Mouse (Mus musculus) stomach, embryonic 14.5 days (tissue): ENCODE results near the gene Acrbp. TPM values are rescaled to one million over a fixed set of nuclear protein-coding genes. Genes with fewer than 3 reads are reported as not detected.
A peak's percentile ranks its signal among the peaks of the same experiment; 100 is the strongest.

Experiments used
- ATAC-seq: fragments of 200-750 bp; cut with Nextera tagmentation; 2 replicates; pipeline ENCODE4 v1.8.0; 2017; ENCODE audit warnings: low read depth, moderate TSS enrichment; ENCODE audit not compliant: insufficient number of reproducible peaks, insufficient read depth, low FRiP score
- H3K27ac ChIP-seq: fragments of 300-500 bp; sonication (generic); 2 replicates; pipeline ENCODE4 v1.5.1; 2014; ENCODE audit warnings: mild to moderate bottlenecking, low read length, moderate library complexity, mixed read lengths
- H3K27me3 ChIP-seq: fragments of 300-500 bp; sonication (generic); 2 replicates; pipeline ENCODE4 v1.6.1; 2014; ENCODE audit warnings: low read length, control low read depth, mixed read lengths; ENCODE audit not compliant: control insufficient read depth, insufficient read depth
- H3K36me3 ChIP-seq: fragments of 300-500 bp; sonication (generic); 2 replicates; pipeline ENCODE4 v1.6.1; 2014; ENCODE audit warnings: mild to moderate bottlenecking, control low read depth, low read length, moderate library complexity, mixed read lengths; ENCODE audit not compliant: control insufficient read depth, insufficient read depth
- H3K4me1 ChIP-seq: fragments of 300-500 bp; sonication (generic); 2 replicates; pipeline ENCODE4 v1.6.1; 2014; ENCODE audit warnings: low read length, control low read depth, mixed read lengths; ENCODE audit not compliant: control insufficient read depth, insufficient read depth
- H3K4me2 ChIP-seq: fragments of 300-500 bp; sonication (generic); replicated peaks from 2 replicates; pipeline ENCODE4 v1.6.1; 2014; ENCODE audit warnings: low read depth, low read length, control low read depth
- H3K4me3 ChIP-seq: fragments of 300-500 bp; sonication (generic); 2 replicates; pipeline ENCODE4 v1.5.1; 2014; ENCODE audit warnings: low read depth, low read length, control low read depth
- H3K9ac ChIP-seq: fragments of 300-500 bp; sonication (generic); replicated peaks from 2 replicates; pipeline ENCODE4 v1.6.1; 2014; ENCODE audit warnings: low read depth, mild to moderate bottlenecking, control low read depth, low read length, moderate library complexity, mixed read lengths
- H3K9me3 ChIP-seq: fragments of 300-500 bp; sonication (generic); 2 replicates; pipeline ENCODE4 v1.6.1; 2016; ENCODE audit warnings: low read depth, low read length, control low read depth; ENCODE audit not compliant: control insufficient read depth
- WGBS: fragments of 180-500 bp; shearing (Covaris S2); extraction: QIAGEN DNeasy Blood & Tissue Kit; methylation state at CpG from one replicate; pipeline ENCODE4 v1.1.7; 2014; 5-methylcytosine and 5-hydroxymethylcytosine counted together
- polyA plus RNA-seq: library from polyadenylated mRNA; unstranded; fragments of >200 nt; fragmentation: Nextera tagmentation; extraction: Ambion mirVana; gene quantifications from 2 replicates; pipeline ENCODE4 v1.2.1, GENCODE M21; 2014

Gene Acrbp
- 15.8 and 18.6 TPM in 2 replicates for polyA plus RNA-seq

- WGBS, result 30% methylated on average over 20 of the region's 20 CpGs
- no peak within 1 kb of the TSS for H3K27ac ChIP-seq
- H3K9ac ChIP-seq, result no peak within 1 kb of the TSS
- H3K27me3 ChIP-seq, result no peaks in the 10 kb centered on the region
- no peak within 1 kb of the TSS for H3K4me3 ChIP-seq
- no peaks in the 10 kb centered on the region for H3K4me1 ChIP-seq
- peaks cover 65% of the 10 kb centered on the region for H3K36me3 ChIP-seq
- no peak within 1 kb of the TSS for H3K4me2 ChIP-seq
- ATAC-seq, result 0 out of 2 replicates have a peak, but pooled peaks have one; percentile 17
- no peaks in the 10 kb centered on the region for H3K9me3 ChIP-seq
Measured at GRCm38 (mm10) chr6:125049678-125050077, at the start of gene Acrbp. Gene Acrbp (plus strand): TSS chr6:125049689.

- Histone ChIP-seq H3K36me3 (no peaks in the 10 kb centered on the region), H3K27me3 (peaks cover 12% of the 10 kb centered on the region), H3K9me3 (no peaks in the 10 kb centered on the region), H3K4me3 (no peak overlapping the region), H3K4me1 (0 out of 2 replicates have a peak, but pooled peaks cover 4% of the 10 kb centered on the region), H3K9ac (no peak overlapping the region), H3K27ac (no peak overlapping the region), H3K4me2 (no peak overlapping the region)
- no peak for ATAC-seq
- 24% methylated on average over 3 of the region's 3 CpGs for WGBS
Measured at GRCm38 (mm10) chr6:125003706-125004105, 45.8 kb upstream of the Acrbp start.

GRCm38 (mm10) chr6:125005086-125005485, 44.4 kb upstream of the Acrbp start:
- H3K36me3 ChIP-seq, result no peaks in the 10 kb centered on the region
- H3K9ac ChIP-seq, result no peak overlapping the region
- peaks cover 4% of the 10 kb centered on the region; the same call in 1 of the 2 replicates for H3K4me1 ChIP-seq
- 31% methylated on average over 3 of the region's 3 CpGs for WGBS
- no peak overlapping the region for H3K4me3 ChIP-seq
- no peaks in the 10 kb centered on the region for H3K27me3 ChIP-seq
- no peaks in the 10 kb centered on the region for H3K9me3 ChIP-seq
- ATAC-seq, result no peak
- H3K4me2 ChIP-seq, result no peak overlapping the region
- no peak overlapping the region for H3K27ac ChIP-seq

GRCm38 (mm10) chr6:125008060-125008459, 41.4 kb upstream of the Acrbp start:
- H3K4me1 ChIP-seq, result peaks cover 13% of the 10 kb centered on the region; the same call in 1 of the 2 replicates
- peak overlapping the region; percentile 70 for H3K4me3 ChIP-seq
- no peaks in the 10 kb centered on the region for H3K27me3 ChIP-seq
- H3K9me3 ChIP-seq, result no peaks in the 10 kb centered on the region
- 41% methylated on average over 13 of the region's 13 CpGs for WGBS
- H3K9ac ChIP-seq, result peak overlapping the region; percentile 61
- H3K27ac ChIP-seq, result peak overlapping the region; percentile 75; the same call in 1 of the 2 replicates
- peaks cover 17% of the 10 kb centered on the region; the same call in 1 of the 2 replicates for H3K36me3 ChIP-seq
- peak overlapping the region; percentile 67 for H3K4me2 ChIP-seq
- ATAC-seq, result no peak; the same call in 1 of the 2 replicates

DNA sequence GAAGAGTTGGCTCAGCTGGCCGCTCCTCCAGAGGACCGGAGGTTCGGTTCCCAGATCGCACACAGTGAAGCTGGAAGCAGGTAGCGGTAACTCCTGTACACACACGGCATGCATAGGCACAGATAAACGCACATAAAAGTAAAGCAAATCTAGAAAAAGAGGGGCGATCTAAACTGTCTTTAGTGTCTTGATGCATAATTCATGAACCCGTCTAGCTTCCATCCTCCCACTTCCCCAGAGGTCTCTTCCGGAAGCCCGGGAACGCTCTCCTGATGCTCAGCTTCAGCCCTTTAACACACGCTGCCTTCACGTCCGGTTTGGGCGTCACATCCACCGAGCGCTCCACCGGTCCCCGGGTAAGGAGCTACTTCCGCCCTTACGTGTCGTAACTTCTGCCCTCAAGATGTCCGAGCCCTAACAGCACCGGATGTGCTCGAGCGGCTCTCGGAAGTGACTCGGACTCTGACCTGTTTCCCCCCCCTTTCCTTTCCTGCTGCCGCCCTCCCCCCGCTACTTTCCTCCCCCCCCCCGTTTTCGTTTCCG, 40.8 kb upstream of the Acrbp start:
- ATAC-seq, result peak; percentile 97
- Histone ChIP-seq H3K27me3 (no peaks in the 10 kb centered on the region), H3K4me3 (peak overlapping the region; percentile 70), H3K4me1 (peaks cover 13% of the 10 kb centered on the region; the same call in 1 of the 2 replicates), H3K9ac (peak overlapping the region; percentile 95), H3K27ac (peak overlapping the region; percentile 99), H3K9me3 (no peaks in the 10 kb centered on the region), H3K36me3 (peaks cover 22% of the 10 kb centered on the region; the same call in 1 of the 2 replicates), H3K4me2 (peak overlapping the region; percentile 67)
- WGBS, result under 1% methylated on average over 33 of the region's 34 CpGs

DNA sequence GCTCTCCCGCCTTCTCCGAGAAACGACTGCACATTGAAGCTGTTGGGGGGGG, 40.5 kb upstream of the Acrbp start, which contains the start of gene Zfp384:
Zfp384 (plus strand) TSS at position 17 of the 52 bp plus-strand sequence.
- no peak for ATAC-seq
- WGBS, result 0% methylated on average over 3 of the region's 3 CpGs

GRCm38 (mm10) chr6:125009181-125010073, 40.1 kb upstream of the Acrbp start:
- Histone ChIP-seq H3K36me3 (peaks cover 28% of the 10 kb centered on the region; the same call in 1 of the 2 replicates), H3K4me1 (peaks cover 13% of the 10 kb centered on the region; the same call in 1 of the 2 replicates), H3K27ac (peak overlapping the region; percentile 99), H3K9me3 (no peaks in the 10 kb centered on the region), H3K9ac (peak overlapping the region; percentile 95), H3K4me3 (peak overlapping the region; percentile 70), H3K4me2 (peak overlapping the region; percentile 67), H3K27me3 (no peaks in the 10 kb centered on the region)
- under 1% methylated on average over 43 of the region's 78 CpGs for WGBS
- ATAC-seq, result peak; percentile 86

More for the DNA sequence above, 40.5 kb upstream of the Acrbp start, which contains the start of gene Zfp384:
- Histone ChIP-seq H3K27ac (peak within 1 kb of the TSS; percentile 99), H3K27me3 (no peaks in the 10 kb centered on the region), H3K4me2 (peak within 1 kb of the TSS; percentile 67), H3K4me3 (peak within 1 kb of the TSS; percentile 70), H3K4me1 (peaks cover 13% of the 10 kb centered on the region; the same call in 1 of the 2 replicates), H3K9ac (peak within 1 kb of the TSS; percentile 95), H3K9me3 (no peaks in the 10 kb centered on the region), H3K36me3 (peaks cover 25% of the 10 kb centered on the region; the same call in 1 of the 2 replicates)

GRCm38 (mm10) chr6:125017682-125018081, 31.8 kb upstream of the Acrbp start:
- no peak overlapping the region for H3K27ac ChIP-seq
- no peaks in the 10 kb centered on the region for H3K27me3 ChIP-seq
- no peak overlapping the region for H3K4me2 ChIP-seq
- H3K4me3 ChIP-seq, result no peak overlapping the region
- H3K36me3 ChIP-seq, result peaks cover 53% of the 10 kb centered on the region
- no peak for ATAC-seq
- H3K9ac ChIP-seq, result no peak overlapping the region
- 87% methylated on average over 3 of the region's 3 CpGs for WGBS
- no peaks in the 10 kb centered on the region for H3K4me1 ChIP-seq
- H3K9me3 ChIP-seq, result no peaks in the 10 kb centered on the region
